Mouse (Mus musculus): ENCODE measurements at regions not wholly inside any gene's neighbourhood (a gene's known extent, or its start where the extent isn't known, plus 50 kb on each side); places are given as distances from the start of the nearest gene placed in this dataset.

DNA sequence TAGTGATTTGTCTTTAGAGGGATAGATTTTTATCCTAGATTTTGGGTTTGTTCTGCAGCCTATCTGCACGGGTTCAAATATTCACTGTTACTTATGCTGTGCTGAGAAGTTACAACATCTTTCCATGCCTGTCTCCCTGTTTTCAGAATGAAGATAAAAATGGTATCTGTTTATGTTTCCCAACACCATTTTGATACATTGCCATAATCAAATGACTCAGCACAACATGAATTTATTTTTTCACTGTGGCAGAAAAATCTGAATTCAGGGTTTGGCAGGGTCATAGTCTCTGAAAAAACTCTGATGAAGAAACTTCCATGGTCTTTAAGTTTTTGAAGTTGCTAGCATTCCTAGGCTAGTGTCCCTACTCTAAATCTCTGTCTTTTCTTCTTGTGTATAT is 116.5 kb upstream of the Tmtc4 start:
- no peak overlapping the region for H3K4me2 ChIP-seq (replicated peaks)
- DNase-seq (ENCODE audit: low spot score) (no peak), ATAC-seq (ENCODE audit: low FRiP score) (no peak)
- H3K36me3 ChIP-seq (replicated peaks; ENCODE audit: control insufficient read depth, insufficient read depth), result no peaks in the 10 kb centered on the region
- H3K27ac ChIP-seq, result no peak overlapping the region
- 93% methylated on average over 1 of the region's 1 CpGs for WGBS
- no peaks in the 10 kb centered on the region for H3K27me3 ChIP-seq (ENCODE audit: control insufficient read depth, insufficient read depth, low read length)
- no peak overlapping the region for H3K9ac ChIP-seq
- no peaks in the 10 kb centered on the region for H3K4me1 ChIP-seq (replicated peaks; ENCODE audit: control insufficient read depth, insufficient read depth, low read length)
- H3K9me3 ChIP-seq (ENCODE audit: control insufficient read depth, low read length), result no peaks in the 10 kb centered on the region
- H3K4me3 ChIP-seq (replicated peaks; ENCODE audit: low read length), result no peak overlapping the region

DNA sequence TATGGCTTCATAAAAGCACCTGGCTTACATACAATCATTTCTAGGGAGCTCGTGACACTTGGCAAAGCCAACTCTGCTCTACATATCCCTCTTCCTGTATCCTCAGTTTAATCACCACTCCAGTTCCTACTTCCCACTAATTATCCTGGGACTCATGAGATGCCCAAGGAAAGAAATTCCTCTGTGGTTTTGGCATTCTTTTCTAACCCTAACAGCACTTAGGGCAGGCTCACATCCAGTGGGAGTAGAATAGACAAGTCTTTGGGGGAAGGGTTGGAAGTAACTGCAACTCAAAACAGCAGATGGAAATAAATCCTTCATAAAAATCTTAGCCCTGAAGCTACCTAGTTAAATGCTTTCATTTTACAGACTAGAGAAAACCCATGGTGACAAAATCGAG is 112.3 kb upstream of the Tmtc4 start:
- WGBS, result 81% methylated on average over 2 of the region's 2 CpGs
- no peak for DNase-seq (ENCODE audit: low spot score)
- H3K9me3 ChIP-seq (ENCODE audit: control insufficient read depth, low read length), result no peaks in the 10 kb centered on the region
- no peak for ATAC-seq (ENCODE audit: low FRiP score)
- no peaks in the 10 kb centered on the region for H3K4me1 ChIP-seq (replicated peaks; ENCODE audit: control insufficient read depth, insufficient read depth, low read length)
- H3K9ac ChIP-seq, result no peak overlapping the region
- H3K27me3 ChIP-seq (ENCODE audit: control insufficient read depth, insufficient read depth, low read length), result no peaks in the 10 kb centered on the region
- H3K4me2 ChIP-seq (replicated peaks), result no peak overlapping the region
- H3K27ac ChIP-seq, result no peak overlapping the region
- no peak overlapping the region for H3K4me3 ChIP-seq (replicated peaks; ENCODE audit: low read length)
- H3K36me3 ChIP-seq (replicated peaks; ENCODE audit: control insufficient read depth, insufficient read depth), result no peaks in the 10 kb centered on the region

DNA sequence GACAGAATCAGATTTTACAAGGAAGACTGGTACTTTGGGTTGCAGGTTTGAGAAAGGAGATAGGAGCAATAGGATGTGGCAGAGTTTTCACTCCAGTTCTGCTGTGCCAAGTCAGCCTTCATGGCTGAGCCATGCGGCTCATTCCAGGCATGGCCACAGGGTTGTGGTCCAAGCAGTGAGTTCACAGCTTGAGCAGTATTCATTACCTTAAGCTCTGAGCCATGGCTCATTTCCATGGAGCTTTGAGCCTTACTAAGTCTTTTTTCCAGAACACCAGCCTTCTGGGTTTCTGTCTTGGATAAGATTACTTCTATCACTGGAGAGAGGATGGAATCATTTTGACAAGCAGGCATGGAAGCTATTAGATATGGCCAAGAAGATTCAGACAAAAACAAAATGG is 98.2 kb upstream of the Tmtc4 start:
- Histone ChIP-seq H3K4me1 (replicated peaks; ENCODE audit: control insufficient read depth, insufficient read depth, low read length) (no peaks in the 10 kb centered on the region), H3K4me2 (replicated peaks) (no peak overlapping the region), H3K36me3 (replicated peaks; ENCODE audit: control insufficient read depth, insufficient read depth) (no peaks in the 10 kb centered on the region), H3K9me3 (ENCODE audit: control insufficient read depth, low read length) (no peaks in the 10 kb centered on the region), H3K27ac (no peak overlapping the region), H3K9ac (no peak overlapping the region), H3K4me3 (replicated peaks; ENCODE audit: low read length) (no peak overlapping the region), H3K27me3 (ENCODE audit: control insufficient read depth, insufficient read depth, low read length) (no peaks in the 10 kb centered on the region)
- 91% methylated on average over 1 of the region's 1 CpGs for WGBS
- ATAC-seq (ENCODE audit: low FRiP score) (no peak), DNase-seq (ENCODE audit: low spot score) (no peak)

DNA sequence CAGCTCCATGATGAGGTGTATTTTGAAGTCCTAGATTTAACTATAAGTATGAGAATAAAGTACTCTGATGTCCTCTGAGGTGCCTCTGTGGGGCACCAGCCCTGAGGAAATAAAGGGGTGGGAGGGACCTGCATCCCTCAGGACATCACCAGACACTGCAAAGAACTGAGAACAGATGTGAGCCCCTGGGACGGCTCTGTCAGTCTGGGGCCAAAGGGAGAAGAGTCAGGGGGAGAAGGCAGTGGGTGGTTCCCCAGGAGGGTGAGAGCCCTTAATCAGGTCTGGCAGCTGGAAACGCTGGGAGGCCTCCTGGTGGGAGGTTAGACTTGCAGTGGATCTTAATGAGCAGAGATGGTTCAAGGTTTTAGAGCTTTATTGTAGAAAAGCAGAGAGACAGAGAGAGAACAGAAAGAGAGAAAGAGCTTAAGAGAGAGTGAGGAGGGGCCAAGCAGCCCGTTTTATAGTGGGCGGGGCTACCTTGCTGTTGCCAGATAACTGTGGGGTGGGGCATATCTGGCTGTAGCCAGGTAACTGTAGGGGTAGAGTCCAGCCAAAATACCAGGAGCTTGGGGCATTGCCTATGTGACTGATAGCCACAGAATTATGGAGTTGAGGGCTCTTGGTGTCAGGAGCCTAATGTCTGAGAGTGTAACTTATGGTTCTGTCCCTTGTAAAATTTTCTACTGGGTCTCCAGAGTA is 97.3 kb upstream of the Tmtc4 start:
- H3K4me1 ChIP-seq (replicated peaks; ENCODE audit: control insufficient read depth, insufficient read depth, low read length), result no peaks in the 10 kb centered on the region
- H3K9me3 ChIP-seq (ENCODE audit: control insufficient read depth, low read length), result no peaks in the 10 kb centered on the region
- no peaks in the 10 kb centered on the region for H3K36me3 ChIP-seq (replicated peaks; ENCODE audit: control insufficient read depth, insufficient read depth)
- H3K4me2 ChIP-seq (replicated peaks), result no peak overlapping the region
- 47% methylated on average over 4 of the region's 4 CpGs for WGBS
- H3K27ac ChIP-seq, result no peak overlapping the region
- H3K9ac ChIP-seq, result no peak overlapping the region
- DNase-seq (ENCODE audit: low spot score) (no peak), ATAC-seq (ENCODE audit: low FRiP score) (no peak)
- H3K27me3 ChIP-seq (ENCODE audit: control insufficient read depth, insufficient read depth, low read length), result no peaks in the 10 kb centered on the region
- H3K4me3 ChIP-seq (replicated peaks; ENCODE audit: low read length), result no peak overlapping the region

DNA sequence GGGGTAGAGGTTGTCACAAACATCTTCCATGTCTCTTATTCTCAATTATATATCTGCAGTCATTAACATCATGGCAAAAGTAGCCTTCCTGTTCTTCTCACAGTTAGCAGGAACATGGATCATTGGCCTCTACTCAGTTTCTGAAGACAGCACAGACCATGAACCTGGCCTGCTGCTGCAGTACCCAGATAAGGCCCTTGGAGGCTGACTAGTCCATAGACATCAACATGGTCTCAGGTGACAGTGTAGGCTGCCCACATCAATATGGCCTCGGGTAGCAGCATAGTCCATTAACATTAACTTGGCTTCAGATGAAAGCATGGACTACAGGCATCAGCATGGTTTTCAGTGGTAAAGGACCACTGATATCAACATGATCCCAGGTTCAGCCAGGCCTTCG is 95.9 kb upstream of the Tmtc4 start:
- H3K4me3 ChIP-seq (replicated peaks; ENCODE audit: low read length), result no peak overlapping the region
- no peaks in the 10 kb centered on the region for H3K27me3 ChIP-seq (ENCODE audit: control insufficient read depth, insufficient read depth, low read length)
- H3K9me3 ChIP-seq (ENCODE audit: control insufficient read depth, low read length), result no peaks in the 10 kb centered on the region
- H3K36me3 ChIP-seq (replicated peaks; ENCODE audit: control insufficient read depth, insufficient read depth), result no peaks in the 10 kb centered on the region
- no peaks in the 10 kb centered on the region for H3K4me1 ChIP-seq (replicated peaks; ENCODE audit: control insufficient read depth, insufficient read depth, low read length)
- no peak overlapping the region for H3K4me2 ChIP-seq (replicated peaks)
- no peak overlapping the region for H3K9ac ChIP-seq
- DNase-seq (ENCODE audit: low spot score) (no peak), ATAC-seq (ENCODE audit: low FRiP score) (no peak)
- H3K27ac ChIP-seq, result no peak overlapping the region
- WGBS, result 81% methylated on average over 2 of the region's 2 CpGs

DNA sequence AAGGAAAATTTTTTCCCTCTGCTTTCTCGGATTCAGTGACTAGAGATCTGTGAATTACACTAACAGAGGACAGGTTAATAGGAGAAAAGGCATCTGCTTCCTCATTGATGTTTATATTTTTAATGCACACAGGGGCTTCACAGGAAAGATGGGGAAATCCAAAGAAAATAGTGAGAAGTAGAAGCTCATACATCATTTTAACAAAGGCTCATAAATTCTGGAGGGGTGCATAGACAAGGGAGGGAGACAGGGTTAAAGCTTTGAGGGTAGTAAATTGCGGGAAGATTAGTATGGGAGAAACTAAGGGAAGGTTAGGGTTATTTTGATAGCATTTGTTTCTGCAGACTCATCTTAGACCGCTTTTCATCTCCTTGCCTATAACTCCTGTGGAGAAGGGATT is 95.0 kb upstream of the Tmtc4 start:
- Histone ChIP-seq H3K4me2 (replicated peaks) (no peak overlapping the region), H3K4me1 (replicated peaks; ENCODE audit: control insufficient read depth, insufficient read depth, low read length) (no peaks in the 10 kb centered on the region), H3K27me3 (ENCODE audit: control insufficient read depth, insufficient read depth, low read length) (no peaks in the 10 kb centered on the region), H3K36me3 (replicated peaks; ENCODE audit: control insufficient read depth, insufficient read depth) (no peaks in the 10 kb centered on the region), H3K4me3 (replicated peaks; ENCODE audit: low read length) (no peak overlapping the region), H3K9me3 (ENCODE audit: control insufficient read depth, low read length) (no peaks in the 10 kb centered on the region), H3K9ac (no peak overlapping the region), H3K27ac (no peak overlapping the region)
- ATAC-seq (ENCODE audit: low FRiP score) (no peak), DNase-seq (ENCODE audit: low spot score) (no peak)
- 80% methylated on average over 3 of the region's 3 CpGs for WGBS

DNA sequence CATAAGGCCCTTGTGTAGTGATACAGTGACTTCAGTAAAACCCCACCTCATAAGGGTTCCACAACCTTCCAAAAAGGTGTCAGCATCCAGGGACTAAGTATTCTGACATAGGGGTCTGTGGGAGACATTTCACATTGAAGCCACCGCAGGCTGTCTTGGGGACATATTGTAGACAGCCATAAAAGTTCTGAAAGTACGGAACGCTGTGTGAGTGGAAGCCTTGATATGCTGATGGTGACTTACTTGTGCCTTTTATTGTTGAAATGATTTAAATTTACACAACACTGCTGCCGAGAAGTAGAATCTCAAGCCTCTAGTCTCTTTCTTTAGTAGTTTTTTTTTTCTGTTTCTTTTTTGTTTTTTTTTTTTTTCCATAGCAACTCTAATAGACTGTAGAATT is 82.5 kb upstream of the Tmtc4 start:
- Histone ChIP-seq H3K9ac (no peak overlapping the region), H3K36me3 (replicated peaks; ENCODE audit: control insufficient read depth, insufficient read depth) (no peaks in the 10 kb centered on the region), H3K27me3 (ENCODE audit: control insufficient read depth, insufficient read depth, low read length) (no peaks in the 10 kb centered on the region), H3K27ac (no peak overlapping the region), H3K4me1 (replicated peaks; ENCODE audit: control insufficient read depth, insufficient read depth, low read length) (peaks cover 15% of the 10 kb centered on the region; the same call in 1 of the 2 replicates), H3K4me3 (replicated peaks; ENCODE audit: low read length) (no peak overlapping the region), H3K4me2 (replicated peaks) (no peak overlapping the region), H3K9me3 (ENCODE audit: control insufficient read depth, low read length) (no peaks in the 10 kb centered on the region)
- ATAC-seq (ENCODE audit: low FRiP score) (no peak), DNase-seq (ENCODE audit: low spot score) (no peak)
- 91% methylated on average over 4 of the region's 4 CpGs for WGBS

DNA sequence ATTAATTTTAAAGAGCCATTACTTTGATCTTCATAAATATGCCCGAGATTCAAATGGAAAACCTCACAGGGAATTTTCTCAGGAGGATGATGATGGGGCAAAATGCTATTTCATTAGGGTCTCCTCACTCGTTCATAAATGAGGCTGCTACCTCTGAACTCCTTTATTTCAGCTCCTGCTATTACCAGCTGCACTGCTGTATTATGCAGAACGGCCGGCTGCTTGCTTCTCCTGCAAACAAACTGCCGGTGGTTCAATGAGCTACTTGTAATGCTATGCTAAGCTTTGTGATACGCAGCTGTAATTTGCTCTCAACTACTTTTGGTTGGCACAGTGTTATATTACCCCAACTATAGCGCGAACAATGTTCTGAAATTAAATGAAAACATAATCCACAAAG is 81.7 kb upstream of the Tmtc4 start:
- Histone ChIP-seq H3K27me3 (ENCODE audit: control insufficient read depth, insufficient read depth, low read length) (no peaks in the 10 kb centered on the region), H3K9me3 (ENCODE audit: control insufficient read depth, low read length) (no peaks in the 10 kb centered on the region), H3K4me1 (replicated peaks; ENCODE audit: control insufficient read depth, insufficient read depth, low read length) (peaks cover 15% of the 10 kb centered on the region; the same call in 1 of the 2 replicates), H3K4me3 (replicated peaks; ENCODE audit: low read length) (no peak overlapping the region), H3K4me2 (replicated peaks) (peak overlapping the region; percentile 37), H3K9ac (no peak overlapping the region), H3K36me3 (replicated peaks; ENCODE audit: control insufficient read depth, insufficient read depth) (no peaks in the 10 kb centered on the region), H3K27ac (no peak overlapping the region)
- WGBS, result 34% methylated on average over 8 of the region's 8 CpGs
- ATAC-seq (ENCODE audit: low FRiP score) (peak; percentile 78), DNase-seq (ENCODE audit: low spot score) (peak; percentile 54)

DNA sequence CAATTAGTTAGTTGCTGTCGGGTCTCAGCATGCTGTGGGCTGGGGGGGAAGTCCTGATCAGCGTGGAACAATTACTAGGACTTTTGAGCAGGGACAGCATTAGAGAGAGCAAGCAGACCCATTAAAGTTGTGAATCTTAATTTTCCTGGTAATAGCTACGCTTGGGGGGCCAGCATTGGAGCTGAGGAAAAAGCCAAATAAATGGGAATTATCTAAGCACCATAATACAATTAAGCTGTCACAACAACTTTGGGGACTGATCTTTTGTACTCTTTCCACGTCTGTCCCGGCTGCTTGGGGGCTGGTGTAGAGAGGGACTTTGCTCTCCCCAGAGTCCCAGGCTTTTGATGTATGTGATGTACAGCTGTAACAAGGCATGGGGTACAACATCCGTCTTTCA is 81.3 kb upstream of the Tmtc4 start:
- Histone ChIP-seq H3K4me3 (replicated peaks; ENCODE audit: low read length) (no peak overlapping the region), H3K36me3 (replicated peaks; ENCODE audit: control insufficient read depth, insufficient read depth) (no peaks in the 10 kb centered on the region), H3K4me1 (replicated peaks; ENCODE audit: control insufficient read depth, insufficient read depth, low read length) (peaks cover 15% of the 10 kb centered on the region; the same call in 1 of the 2 replicates), H3K4me2 (replicated peaks) (peak overlapping the region; percentile 37), H3K27ac (0 out of 2 replicates have a peak overlapping the region, but pooled peaks have one; percentile 7), H3K27me3 (ENCODE audit: control insufficient read depth, insufficient read depth, low read length) (no peaks in the 10 kb centered on the region), H3K9me3 (ENCODE audit: control insufficient read depth, low read length) (no peaks in the 10 kb centered on the region), H3K9ac (no peak overlapping the region)
- ATAC-seq (ENCODE audit: low FRiP score) (peak; percentile 90), DNase-seq (ENCODE audit: low spot score) (peak; percentile 28)
- WGBS, result 21% methylated on average over 6 of the region's 6 CpGs

DNA sequence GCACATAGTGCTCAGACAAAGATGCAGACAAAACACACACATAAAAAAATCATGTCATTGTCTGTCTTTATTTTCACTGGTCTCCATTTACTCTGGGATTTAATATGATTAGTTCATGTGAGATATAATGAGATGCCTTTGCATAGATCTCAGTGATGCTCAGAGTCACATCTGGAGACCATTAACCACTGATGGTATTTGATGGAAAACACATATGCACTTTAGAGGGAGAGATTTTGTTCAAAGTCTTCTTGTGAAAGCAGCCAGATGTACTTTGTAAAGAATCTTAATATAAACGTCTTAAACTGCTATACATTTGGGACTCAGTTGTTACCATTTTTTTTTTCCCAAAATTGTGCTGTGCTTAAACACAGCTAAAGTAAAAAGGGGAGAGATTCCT is 79.1 kb upstream of the Tmtc4 start:
- Histone ChIP-seq H3K9ac (no peak overlapping the region), H3K27me3 (ENCODE audit: control insufficient read depth, insufficient read depth, low read length) (no peaks in the 10 kb centered on the region), H3K4me3 (replicated peaks; ENCODE audit: low read length) (no peak overlapping the region), H3K36me3 (replicated peaks; ENCODE audit: control insufficient read depth, insufficient read depth) (no peaks in the 10 kb centered on the region), H3K9me3 (ENCODE audit: control insufficient read depth, low read length) (no peaks in the 10 kb centered on the region), H3K4me1 (replicated peaks; ENCODE audit: control insufficient read depth, insufficient read depth, low read length) (peaks cover 15% of the 10 kb centered on the region; the same call in 1 of the 2 replicates), H3K27ac (no peak overlapping the region), H3K4me2 (replicated peaks) (no peak overlapping the region)
- DNase-seq (ENCODE audit: low spot score), result no peak
- ATAC-seq (ENCODE audit: low FRiP score), result no peak
- WGBS, result 78% methylated on average over 1 of the region's 1 CpGs
